Mouse (Mus musculus) liver, adult 2 months (tissue): Measurements from ENCODE around the gene Parvb.

Experiments
- CTCF ChIP-seq: fragments of 200-500 bp; IDR thresholded peaks from 2 replicates; pipeline ENCODE4 v1.5.1; 2011; ENCODE audit warnings: low read depth, low read length, control low read depth
- POLR2A ChIP-seq: fragments of 200-500 bp; IDR thresholded peaks from 2 replicates; pipeline ENCODE4 v1.6.1; 2011; ENCODE audit warnings: low read length, control low read depth; ENCODE audit not compliant: insufficient read depth; ENCODE audit errors: extremely low read depth

- no peak for TF ChIP-seq CTCF
- TF ChIP-seq POLR2A: no peak
Observed at GRCm38 (mm10) chr15:84266290-84266689, 34.4 kb downstream of the Parvb start.
